Comparison of ENCODE assay signal across 8 mouse cellular contexts in the genomic region with DNA sequence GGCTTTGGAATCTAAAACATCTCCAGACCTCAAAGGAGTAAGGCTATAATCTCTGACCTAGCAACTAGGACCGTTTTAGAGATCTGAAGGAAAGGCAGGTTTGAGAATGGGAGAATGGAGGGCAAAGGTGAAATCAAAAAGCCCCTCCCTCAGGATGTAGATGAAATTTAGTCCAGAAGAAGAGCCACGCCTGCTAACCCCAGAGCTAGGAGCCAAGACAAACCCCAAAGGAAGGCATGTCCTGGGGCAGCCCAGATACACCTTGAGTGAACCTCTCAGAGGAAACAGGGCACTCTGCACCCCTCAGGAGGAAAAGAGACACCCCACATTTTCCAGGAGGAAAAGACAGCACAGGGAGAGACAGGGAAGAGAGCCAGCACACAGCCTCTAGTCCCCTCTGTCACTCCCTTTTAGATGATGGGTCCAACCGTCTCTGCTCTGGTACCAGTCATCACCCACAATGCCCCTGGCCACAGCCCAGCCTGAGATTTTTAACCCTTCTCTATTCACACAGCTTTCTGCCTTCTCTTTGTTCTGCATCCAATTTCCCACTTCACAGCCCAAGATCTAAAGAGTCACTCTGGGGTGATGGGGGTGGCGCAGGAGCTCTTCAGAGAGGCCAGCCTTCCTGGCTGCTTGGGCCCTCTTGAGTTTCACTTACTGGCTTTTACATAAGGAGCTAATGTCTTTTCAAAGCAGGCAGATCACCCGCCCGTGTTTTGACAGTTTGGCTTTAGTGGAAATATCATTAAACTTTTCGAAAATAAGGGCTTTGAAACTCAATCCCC.
A peak's percentile ranks its signal among the peaks of the same experiment; 100 is the strongest.
DNase-seq lines count a peak whose midpoint lies in the region; ATAC-seq lines count a peak whose summit lies in the region.

No protein-coding gene starts in this region.

- peaks cover 14% of the 10 kb centered on the region; the same call in 1 of the 2 replicates for H3K4me1 ChIP-seq in hindbrain, embryonic 15.5 days (replicated peaks)
- peaks cover 15% of the 10 kb centered on the region for H3K4me1 ChIP-seq in midbrain, embryonic 14.5 days (ENCODE audit: control insufficient read depth, insufficient read depth, low read length)
- H3K4me1 ChIP-seq in liver, embryonic 12.5 days = peaks cover 23% of the 10 kb centered on the region

- DNase-seq in gastrocnemius, postnatal 25 days = peak; percentile 34
- no peak for DNase-seq in gastrocnemius, postnatal 10 days
- peak; percentile 66 for DNase-seq in embryo, embryonic 10 days (ENCODE audit: low spot score)
- DNase-seq in midbrain, embryonic 14.5 days = peak; percentile 66
- DNase-seq in adrenal gland, postnatal 25 days = no peak
- no peak for DNase-seq in frontal cortex, postnatal 36 days (ENCODE audit: low spot score in 2 of 2)

- no peak overlapping the region for H3K4me2 ChIP-seq in hindbrain, embryonic 15.5 days
- H3K4me2 ChIP-seq in midbrain, embryonic 14.5 days (ENCODE audit: low read length) = 0 out of 2 replicates have a peak overlapping the region, but pooled peaks have one; percentile 1
- H3K4me2 ChIP-seq in liver, embryonic 12.5 days = no peak overlapping the region

- WGBS in hindbrain, embryonic 15.5 days = 28% methylated on average over 7 of the region's 7 CpGs
- 11% methylated on average over 7 of the region's 7 CpGs for WGBS in midbrain, embryonic 14.5 days
- WGBS in liver, embryonic 12.5 days (ENCODE audit: insufficient replicate concordance) = 53% methylated on average over 7 of the region's 7 CpGs

- ATAC-seq in hindbrain, embryonic 15.5 days (ENCODE audit: low FRiP score, low read depth) = peak; percentile 66; the same call in 1 of the 2 replicates
- no peak for ATAC-seq in midbrain, embryonic 14.5 days (ENCODE audit: low FRiP score, low TSS enrichment)
- no peak for ATAC-seq in liver, embryonic 12.5 days

- H3K27ac ChIP-seq in hindbrain, embryonic 15.5 days (replicated peaks) = peak overlapping the region; percentile 46
- peak overlapping the region; percentile 73 for H3K27ac ChIP-seq in midbrain, embryonic 14.5 days (replicated peaks; ENCODE audit: low read depth, low read length)
- H3K27ac ChIP-seq in liver, embryonic 12.5 days = no peak overlapping the region

- H3K36me3 ChIP-seq in hindbrain, embryonic 15.5 days = no peaks in the 10 kb centered on the region
- no peaks in the 10 kb centered on the region for H3K36me3 ChIP-seq in midbrain, embryonic 14.5 days (ENCODE audit: control insufficient read depth, insufficient read depth, low read length)
- no peaks in the 10 kb centered on the region for H3K36me3 ChIP-seq in liver, embryonic 12.5 days

- no peak overlapping the region for H3K4me3 ChIP-seq in hindbrain, embryonic 15.5 days
- H3K4me3 ChIP-seq in midbrain, embryonic 14.5 days (replicated peaks; ENCODE audit: low read depth, low read length) = no peak overlapping the region
- no peak overlapping the region for H3K4me3 ChIP-seq in liver, embryonic 12.5 days

- no peaks in the 10 kb centered on the region for H3K9me3 ChIP-seq in hindbrain, embryonic 15.5 days
- no peaks in the 10 kb centered on the region for H3K9me3 ChIP-seq in midbrain, embryonic 14.5 days (ENCODE audit: control insufficient read depth, low read length)
- H3K9me3 ChIP-seq in liver, embryonic 12.5 days (replicated peaks) = no peaks in the 10 kb centered on the region

- no peak overlapping the region for H3K9ac ChIP-seq in hindbrain, embryonic 15.5 days
- H3K9ac ChIP-seq in midbrain, embryonic 14.5 days (replicated peaks; ENCODE audit: low read length) = 0 out of 2 replicates have a peak overlapping the region, but pooled peaks have one; percentile 9
- H3K9ac ChIP-seq in liver, embryonic 12.5 days = no peak overlapping the region

- no peaks in the 10 kb centered on the region for H3K27me3 ChIP-seq in hindbrain, embryonic 15.5 days
- H3K27me3 ChIP-seq in midbrain, embryonic 14.5 days (ENCODE audit: control insufficient read depth, insufficient read depth, low read length) = no peaks in the 10 kb centered on the region
- H3K27me3 ChIP-seq in liver, embryonic 12.5 days (replicated peaks) = no peaks in the 10 kb centered on the region

Comparison
In these comparisons a context has a peak if more than half of its experiments do, and no peak if none do; other contexts are left out.
1. DNase-seq: peak in gastrocnemius, postnatal 25 days (single experiment), embryo, embryonic 10 days (single experiment) and midbrain, embryonic 14.5 days (single experiment); none in gastrocnemius, postnatal 10 days (single experiment), adrenal gland, postnatal 25 days (single experiment) and frontal cortex, postnatal 36 days (0 of 2).